Mouse (Mus musculus): ENCODE measurements at regions not wholly inside any gene's neighbourhood (a gene's known extent, or its start where the extent isn't known, plus 50 kb on each side); places are given as distances from the start of the nearest gene placed in this dataset.

DNA sequence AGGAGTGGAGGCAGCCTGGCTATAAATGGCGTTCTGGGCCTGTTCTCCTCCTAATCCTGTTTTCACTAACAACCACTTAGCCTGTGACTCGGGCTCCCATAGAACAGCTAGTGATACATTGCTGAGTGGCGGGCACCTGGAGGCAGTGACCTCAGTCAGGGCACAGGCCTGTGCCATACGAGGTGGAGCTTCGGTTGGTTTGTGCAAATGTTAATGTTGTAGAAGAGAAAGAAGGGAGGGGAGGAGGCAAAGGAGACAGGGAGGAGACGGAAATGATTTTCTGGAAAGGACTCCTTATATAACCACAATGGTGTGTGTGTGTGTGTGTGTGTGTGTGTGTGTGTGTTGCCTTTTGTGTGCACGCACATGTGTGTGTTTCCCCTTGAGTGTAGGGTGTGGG is 148.4 kb downstream of the Cd83 start:
- Histone ChIP-seq H3K4me3 (ENCODE audit: low read depth, low read length) (no peak overlapping the region), H3K9ac (replicated peaks; ENCODE audit: low read depth, low read length) (no peak overlapping the region), H3K4me2 (replicated peaks; ENCODE audit: low read depth, low read length) (no peak overlapping the region), H3K9me3 (ENCODE audit: control insufficient read depth, low read depth, low read length) (no peaks in the 10 kb centered on the region; the same call in 1 of the 2 replicates), H3K36me3 (ENCODE audit: control insufficient read depth, insufficient read depth, low read length) (no peaks in the 10 kb centered on the region), H3K27ac (ENCODE audit: low read length) (no peak overlapping the region), H3K4me1 (ENCODE audit: control insufficient read depth, insufficient read depth, low read length) (no peaks in the 10 kb centered on the region), H3K27me3 (ENCODE audit: control insufficient read depth, insufficient read depth, low read length) (no peaks in the 10 kb centered on the region)
- 55% methylated on average over 7 of the region's 7 CpGs for WGBS
- no peak for ATAC-seq (ENCODE audit: insufficient number of reproducible peaks, insufficient read depth, low FRiP score, low read depth)

GRCm38 (mm10) chr13:43935284-43935683 is 150.7 kb downstream of the Cd83 start:
- H3K9ac ChIP-seq (replicated peaks; ENCODE audit: low read depth, low read length), result no peak overlapping the region
- no peaks in the 10 kb centered on the region for H3K36me3 ChIP-seq (ENCODE audit: control insufficient read depth, insufficient read depth, low read length)
- no peaks in the 10 kb centered on the region for H3K4me1 ChIP-seq (ENCODE audit: control insufficient read depth, insufficient read depth, low read length)
- H3K4me3 ChIP-seq (ENCODE audit: low read depth, low read length), result no peak overlapping the region
- no peak overlapping the region for H3K4me2 ChIP-seq (replicated peaks; ENCODE audit: low read depth, low read length)
- 64% methylated on average over 6 of the region's 6 CpGs for WGBS
- H3K9me3 ChIP-seq (ENCODE audit: control insufficient read depth, low read depth, low read length), result no peaks in the 10 kb centered on the region
- ATAC-seq (ENCODE audit: insufficient number of reproducible peaks, insufficient read depth, low FRiP score, low read depth), result no peak
- no peaks in the 10 kb centered on the region for H3K27me3 ChIP-seq (ENCODE audit: control insufficient read depth, insufficient read depth, low read length)
- no peak overlapping the region for H3K27ac ChIP-seq (ENCODE audit: low read length)

- 67% methylated on average over 4 of the region's 4 CpGs for WGBS
- H3K4me3 ChIP-seq (ENCODE audit: low read depth, low read length), result no peak overlapping the region
- ATAC-seq (ENCODE audit: insufficient number of reproducible peaks, insufficient read depth, low FRiP score, low read depth), result no peak
- H3K9me3 ChIP-seq (ENCODE audit: control insufficient read depth, low read depth, low read length), result no peaks in the 10 kb centered on the region
- no peaks in the 10 kb centered on the region for H3K27me3 ChIP-seq (ENCODE audit: control insufficient read depth, insufficient read depth, low read length)
- H3K9ac ChIP-seq (replicated peaks; ENCODE audit: low read depth, low read length), result no peak overlapping the region
- no peaks in the 10 kb centered on the region for H3K36me3 ChIP-seq (ENCODE audit: control insufficient read depth, insufficient read depth, low read length)
- no peak overlapping the region for H3K27ac ChIP-seq (ENCODE audit: low read length)
- no peaks in the 10 kb centered on the region for H3K4me1 ChIP-seq (ENCODE audit: control insufficient read depth, insufficient read depth, low read length)
- no peak overlapping the region for H3K4me2 ChIP-seq (replicated peaks; ENCODE audit: low read depth, low read length)
Observed at GRCm38 (mm10) chr13:43936504-43936903, 151.9 kb downstream of the Cd83 start.

DNA sequence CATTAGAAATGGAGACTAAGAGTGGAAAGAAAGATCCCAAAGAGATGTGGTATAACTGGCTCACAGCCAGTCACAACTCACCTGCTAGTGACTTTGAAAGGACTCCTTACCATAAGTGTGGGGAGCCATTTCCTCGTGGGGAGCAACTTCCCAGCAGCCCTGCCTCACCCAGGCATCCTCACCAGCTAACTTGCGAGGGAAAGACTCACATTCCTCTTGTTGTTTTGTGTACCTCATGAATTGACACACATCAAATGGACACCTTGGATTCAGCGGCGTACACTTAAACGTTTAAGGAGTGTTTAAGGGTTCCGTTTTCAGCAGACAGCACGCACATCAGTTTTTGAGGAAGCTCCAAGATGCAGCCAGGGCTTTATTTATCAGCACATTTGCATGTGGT is 154.0 kb downstream of the Cd83 start:
- ATAC-seq (ENCODE audit: insufficient number of reproducible peaks, insufficient read depth, low FRiP score, low read depth), result no peak

DNA sequence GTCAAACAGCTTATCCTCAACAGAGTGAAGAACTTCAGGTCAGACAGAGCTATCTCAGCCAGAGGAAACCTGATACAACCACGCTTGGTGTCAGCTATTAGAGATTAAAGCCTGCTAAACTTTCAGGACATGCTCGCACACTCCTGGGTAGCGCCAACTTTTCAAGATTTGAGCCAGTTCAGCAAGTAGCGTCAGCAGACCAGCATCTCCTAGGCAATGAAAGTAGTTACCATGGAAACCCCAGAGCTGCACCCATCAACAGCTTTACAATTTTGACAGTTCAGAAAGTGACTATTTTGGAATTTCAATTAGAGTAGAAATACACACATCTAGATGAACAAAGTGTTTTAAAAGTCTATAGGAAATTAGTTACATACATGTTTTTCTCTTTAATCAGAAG is 154.8 kb downstream of the Cd83 start:
- Histone ChIP-seq H3K36me3 (ENCODE audit: control insufficient read depth, insufficient read depth, low read length) (no peaks in the 10 kb centered on the region), H3K9ac (replicated peaks; ENCODE audit: low read depth, low read length) (no peak overlapping the region), H3K4me2 (replicated peaks; ENCODE audit: low read depth, low read length) (no peak overlapping the region), H3K27me3 (ENCODE audit: control insufficient read depth, insufficient read depth, low read length) (no peaks in the 10 kb centered on the region), H3K9me3 (ENCODE audit: control insufficient read depth, low read depth, low read length) (no peaks in the 10 kb centered on the region), H3K4me1 (ENCODE audit: control insufficient read depth, insufficient read depth, low read length) (no peaks in the 10 kb centered on the region), H3K27ac (ENCODE audit: low read length) (no peak overlapping the region), H3K4me3 (ENCODE audit: low read depth, low read length) (no peak overlapping the region)
- no peak for ATAC-seq (ENCODE audit: insufficient number of reproducible peaks, insufficient read depth, low FRiP score, low read depth)
- WGBS, result 46% methylated on average over 4 of the region's 4 CpGs

More for the DNA sequence above, 154.0 kb downstream of the Cd83 start:
- 77% methylated on average over 7 of the region's 7 CpGs for WGBS
- Histone ChIP-seq H3K27me3 (ENCODE audit: control insufficient read depth, insufficient read depth, low read length) (no peaks in the 10 kb centered on the region), H3K4me3 (ENCODE audit: low read depth, low read length) (no peak overlapping the region), H3K9me3 (ENCODE audit: control insufficient read depth, low read depth, low read length) (no peaks in the 10 kb centered on the region), H3K36me3 (ENCODE audit: control insufficient read depth, insufficient read depth, low read length) (no peaks in the 10 kb centered on the region), H3K27ac (ENCODE audit: low read length) (no peak overlapping the region), H3K4me2 (replicated peaks; ENCODE audit: low read depth, low read length) (no peak overlapping the region), H3K9ac (replicated peaks; ENCODE audit: low read depth, low read length) (no peak overlapping the region), H3K4me1 (ENCODE audit: control insufficient read depth, insufficient read depth, low read length) (no peaks in the 10 kb centered on the region)

- Histone ChIP-seq H3K9ac (replicated peaks; ENCODE audit: low read depth, low read length) (no peak overlapping the region), H3K4me1 (ENCODE audit: control insufficient read depth, insufficient read depth, low read length) (no peaks in the 10 kb centered on the region), H3K27me3 (ENCODE audit: control insufficient read depth, insufficient read depth, low read length) (no peaks in the 10 kb centered on the region), H3K4me3 (ENCODE audit: low read depth, low read length) (no peak overlapping the region), H3K4me2 (replicated peaks; ENCODE audit: low read depth, low read length) (no peak overlapping the region), H3K9me3 (ENCODE audit: control insufficient read depth, low read depth, low read length) (no peaks in the 10 kb centered on the region), H3K36me3 (ENCODE audit: control insufficient read depth, insufficient read depth, low read length) (no peaks in the 10 kb centered on the region), H3K27ac (ENCODE audit: low read length) (no peak overlapping the region)
- no peak for ATAC-seq (ENCODE audit: insufficient number of reproducible peaks, insufficient read depth, low FRiP score, low read depth)
- WGBS, result 68% methylated on average over 8 of the region's 8 CpGs
Observed at GRCm38 (mm10) chr13:43941731-43942130, 157.2 kb downstream of the Cd83 start.

- no peak for ATAC-seq (ENCODE audit: insufficient number of reproducible peaks, insufficient read depth, low FRiP score, low read depth)
- Histone ChIP-seq H3K36me3 (ENCODE audit: control insufficient read depth, insufficient read depth, low read length) (no peaks in the 10 kb centered on the region), H3K27me3 (ENCODE audit: control insufficient read depth, insufficient read depth, low read length) (no peaks in the 10 kb centered on the region; the same call in 1 of the 2 replicates), H3K4me1 (ENCODE audit: control insufficient read depth, insufficient read depth, low read length) (no peaks in the 10 kb centered on the region), H3K4me3 (ENCODE audit: low read depth, low read length) (no peak overlapping the region), H3K4me2 (replicated peaks; ENCODE audit: low read depth, low read length) (no peak overlapping the region), H3K9ac (replicated peaks; ENCODE audit: low read depth, low read length) (no peak overlapping the region), H3K27ac (ENCODE audit: low read length) (no peak overlapping the region), H3K9me3 (ENCODE audit: control insufficient read depth, low read depth, low read length) (no peaks in the 10 kb centered on the region)
- WGBS, result 87% methylated on average over 3 of the region's 3 CpGs
Observed at GRCm38 (mm10) chr13:43948606-43949005, 164.0 kb downstream of the Cd83 start.

- H3K9ac ChIP-seq (replicated peaks; ENCODE audit: low read depth, low read length), result no peak overlapping the region
- no peak overlapping the region for H3K4me2 ChIP-seq (replicated peaks; ENCODE audit: low read depth, low read length)
- no peaks in the 10 kb centered on the region; the same call in 1 of the 2 replicates for H3K27me3 ChIP-seq (ENCODE audit: control insufficient read depth, insufficient read depth, low read length)
- no peaks in the 10 kb centered on the region for H3K36me3 ChIP-seq (ENCODE audit: control insufficient read depth, insufficient read depth, low read length)
- no peak overlapping the region for H3K4me3 ChIP-seq (ENCODE audit: low read depth, low read length)
- no peaks in the 10 kb centered on the region for H3K4me1 ChIP-seq (ENCODE audit: control insufficient read depth, insufficient read depth, low read length)
- WGBS, result 45% methylated on average over 15 of the region's 15 CpGs
- no peak for ATAC-seq (ENCODE audit: insufficient number of reproducible peaks, insufficient read depth, low FRiP score, low read depth)
- no peaks in the 10 kb centered on the region for H3K9me3 ChIP-seq (ENCODE audit: control insufficient read depth, low read depth, low read length)
- no peak overlapping the region for H3K27ac ChIP-seq (ENCODE audit: low read length)
Observed at GRCm38 (mm10) chr13:43949740-43950643, 165.4 kb downstream of the Cd83 start.

All from stomach, embryonic 14.5 days (tissue).